Mouse (Mus musculus): ENCODE data around the gene Lrrc8b.
A peak's percentile ranks its signal among the peaks of the same experiment; 100 is the strongest.

Gene Lrrc8b

DNA sequence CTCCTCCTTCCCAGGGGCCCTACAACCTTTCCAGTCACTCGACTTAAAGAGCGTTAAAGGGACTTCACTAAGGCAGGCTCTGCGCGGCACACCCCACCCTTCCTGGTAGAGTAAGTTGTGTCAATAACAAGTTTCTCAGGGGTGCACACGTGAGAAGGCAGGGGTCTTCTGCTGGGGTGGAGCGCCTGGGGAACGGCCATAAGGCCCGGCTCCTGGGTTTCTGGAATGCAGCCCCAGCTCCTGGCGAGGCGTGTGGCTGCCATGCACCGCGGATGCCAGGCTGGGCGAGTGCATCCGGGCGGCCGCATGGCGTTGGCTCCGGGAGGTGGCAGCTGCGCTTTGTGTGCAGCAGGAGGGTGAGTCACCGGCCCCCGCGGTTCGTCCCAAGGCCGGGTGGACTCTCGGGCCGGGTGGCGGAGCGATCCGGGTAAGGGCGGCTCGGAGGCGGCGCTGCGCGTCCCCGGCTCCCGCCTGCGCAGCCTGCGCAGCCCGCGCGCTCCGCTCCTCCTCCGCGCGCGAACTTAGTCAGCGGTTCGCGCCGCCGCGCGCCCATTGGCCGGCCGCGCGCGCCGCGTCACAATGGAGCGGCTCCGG, at the start of gene Lrrc8b:
Gene Lrrc8b, plus strand, starts transcription at position 578 of the 594 bp plus-strand sequence.
- DNase-seq: peak; percentile 84

- DNase-seq: no peak
These were observed 34.1 kb upstream of the Lrrc8b start for GRCm38 (mm10) chr5:105381482-105381881.

DNA sequence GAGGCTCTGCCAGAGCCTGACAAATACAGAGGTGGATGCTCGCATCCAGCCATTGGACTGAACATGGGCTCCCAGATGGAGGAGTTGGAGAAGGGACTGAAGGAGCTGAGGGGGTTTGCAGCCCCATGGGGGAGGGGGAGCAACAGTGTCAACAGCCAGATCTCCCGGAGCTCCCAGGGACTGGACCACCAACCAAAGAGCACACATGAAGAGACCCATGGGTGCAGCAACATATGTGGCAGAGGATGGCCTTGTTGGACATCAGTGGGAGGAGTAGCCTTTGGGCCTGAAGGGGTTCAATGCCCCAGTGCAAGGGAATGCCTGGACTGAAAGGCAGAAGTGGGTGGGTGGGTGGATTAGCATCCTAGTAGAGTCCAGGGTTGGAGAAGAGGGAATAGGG, 25.2 kb upstream of the Lrrc8b start:
- no peak for DNase-seq

GRCm38 (mm10) chr5:105393731-105394130, 21.8 kb upstream of the Lrrc8b start:
- no peak for DNase-seq

DNA sequence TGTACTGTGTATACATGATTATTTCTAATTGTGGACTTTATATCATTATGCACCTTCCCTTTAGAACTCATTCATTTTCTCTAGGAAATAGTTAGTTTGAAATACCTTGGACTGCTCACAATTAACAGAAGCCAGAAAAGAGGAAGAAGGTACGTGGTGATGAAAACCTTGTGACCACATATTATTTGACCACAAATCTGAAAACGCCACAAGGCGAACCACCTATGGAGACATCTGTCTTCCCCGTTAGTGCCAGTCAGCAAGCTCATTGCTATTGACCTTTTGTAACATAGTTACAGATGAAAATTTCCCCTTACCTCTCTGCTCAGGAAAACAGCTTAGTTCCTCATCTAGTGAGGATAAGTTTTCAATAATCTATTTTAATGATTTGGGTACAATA, 20.4 kb upstream of the Lrrc8b start:
- no peak for DNase-seq

GRCm38 (mm10) chr5:105398966-105399365, 16.6 kb upstream of the Lrrc8b start:
- DNase-seq: no peak

GRCm38 (mm10) chr5:105399631-105400423, 15.7 kb upstream of the Lrrc8b start:
- DNase-seq: peak; percentile 78

- no peak for DNase-seq
These were observed 14.9 kb upstream of the Lrrc8b start for GRCm38 (mm10) chr5:105400424-105401375.

DNA sequence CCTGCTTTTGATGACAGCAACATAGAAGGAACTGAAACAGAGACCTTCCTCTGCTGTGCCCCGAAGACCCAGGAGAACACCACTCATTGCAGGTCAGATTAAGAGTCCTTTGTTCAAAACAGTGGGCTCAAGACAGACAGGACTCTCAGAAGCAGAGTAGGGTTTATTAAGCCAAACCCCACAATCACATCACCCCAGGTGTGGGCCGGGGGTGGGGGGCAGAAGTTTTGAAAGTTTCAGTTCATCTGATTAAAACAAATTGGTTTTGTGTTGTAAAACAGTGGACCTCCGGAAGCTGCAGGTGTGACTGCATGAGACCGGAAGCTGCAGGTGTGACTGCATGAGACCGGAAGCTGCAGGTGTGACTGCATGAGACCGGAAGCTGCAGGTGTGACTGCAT, 14.0 kb upstream of the Lrrc8b start:
- no peak for DNase-seq

GRCm38 (mm10) chr5:105404961-105405360, 10.6 kb upstream of the Lrrc8b start:
- DNase-seq: peak; percentile 70

- DNase-seq: no peak
These were observed 7.9 kb upstream of the Lrrc8b start for GRCm38 (mm10) chr5:105407661-105408060.

DNA sequence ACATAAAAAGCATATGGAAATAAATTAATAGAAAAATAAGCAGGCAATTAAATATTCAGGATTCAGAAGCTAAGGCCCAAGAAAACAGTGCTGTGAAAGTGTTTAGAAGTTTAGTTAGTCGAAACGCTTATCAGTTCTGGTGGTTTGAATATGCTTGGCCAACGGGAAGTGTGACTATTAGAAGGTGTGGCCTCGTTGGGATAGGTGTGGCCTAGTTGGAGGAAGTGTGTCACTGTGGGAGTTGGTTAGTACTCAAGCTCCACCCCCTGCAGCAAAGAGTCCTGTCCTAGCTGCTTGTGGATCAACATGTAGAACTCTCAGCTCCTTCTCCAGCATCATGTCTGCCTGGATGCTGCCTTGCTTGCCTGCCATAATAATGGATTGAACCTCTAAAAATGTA, 6.5 kb upstream of the Lrrc8b start:
- no peak for DNase-seq

GRCm38 (mm10) chr5:105410521-105411293, 4.9 kb upstream of the Lrrc8b start:
- DNase-seq: no peak

- no peak for DNase-seq
These were observed 4.3 kb upstream of the Lrrc8b start for GRCm38 (mm10) chr5:105411294-105411570.

- no peak for DNase-seq
These were observed 3.8 kb upstream of the Lrrc8b start for GRCm38 (mm10) chr5:105411768-105412167.

DNA sequence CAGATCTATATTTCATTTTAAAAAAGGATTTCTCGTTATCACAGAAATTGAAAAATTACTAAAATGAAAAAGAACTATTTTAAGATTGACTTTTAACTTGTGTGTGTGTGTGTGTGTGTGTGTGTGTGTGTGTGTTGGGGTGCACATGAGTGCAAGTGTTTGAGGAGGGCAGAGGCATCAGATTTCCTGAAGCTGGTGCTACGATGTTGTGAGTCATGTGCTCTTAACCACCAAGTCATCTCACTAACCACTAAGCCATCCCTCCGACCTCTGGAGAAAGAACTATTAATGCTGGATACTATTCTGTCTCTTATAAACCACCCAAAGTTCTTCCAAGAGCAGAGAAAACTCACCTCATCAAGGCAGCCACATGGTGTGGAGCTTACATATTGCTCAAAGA, 2.9 kb upstream of the Lrrc8b start:
- no peak for DNase-seq

- DNase-seq: no peak
These were observed 1.0 kb upstream of the Lrrc8b start for GRCm38 (mm10) chr5:105414341-105415120.

DNA sequence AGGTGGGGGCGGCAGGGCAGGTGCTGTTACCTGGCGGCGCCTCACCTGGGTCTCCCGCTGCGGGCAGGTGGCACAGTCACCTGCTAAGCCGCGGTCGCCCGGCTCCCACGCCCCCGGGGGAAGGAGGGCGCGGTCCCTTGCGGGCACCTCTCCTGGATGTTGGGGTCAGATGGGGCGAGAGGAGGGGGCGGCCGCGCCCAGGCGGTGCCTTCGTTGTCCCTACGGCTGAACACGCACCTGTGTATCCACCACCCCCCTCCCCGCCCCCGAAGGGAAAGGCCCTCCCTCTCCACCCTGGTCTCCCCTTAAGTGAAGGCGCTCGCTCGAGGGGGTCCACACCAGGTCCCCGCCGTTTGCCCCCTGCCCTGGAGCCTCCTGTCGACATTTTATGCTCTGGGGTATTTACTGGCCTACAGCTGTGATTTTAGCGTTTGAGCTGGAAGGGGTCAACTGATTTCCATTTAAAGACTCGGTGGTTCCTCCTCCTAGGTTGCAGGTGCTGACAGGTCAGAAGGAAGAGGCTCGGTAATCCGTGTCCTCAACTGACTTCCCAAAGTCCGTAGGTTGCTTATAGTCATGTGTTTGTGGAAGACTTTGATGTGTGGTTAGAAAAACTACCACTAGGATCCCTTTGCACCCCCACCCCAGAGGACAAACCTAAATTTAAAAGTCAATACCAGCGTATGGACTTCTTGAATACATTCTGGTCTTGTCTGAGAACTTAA, 538 bp downstream of the Lrrc8b start:
- DNase-seq: peak; percentile 57

- DNase-seq: no peak
These were observed 1.6 kb downstream of the Lrrc8b start for GRCm38 (mm10) chr5:105417217-105417616.

DNA sequence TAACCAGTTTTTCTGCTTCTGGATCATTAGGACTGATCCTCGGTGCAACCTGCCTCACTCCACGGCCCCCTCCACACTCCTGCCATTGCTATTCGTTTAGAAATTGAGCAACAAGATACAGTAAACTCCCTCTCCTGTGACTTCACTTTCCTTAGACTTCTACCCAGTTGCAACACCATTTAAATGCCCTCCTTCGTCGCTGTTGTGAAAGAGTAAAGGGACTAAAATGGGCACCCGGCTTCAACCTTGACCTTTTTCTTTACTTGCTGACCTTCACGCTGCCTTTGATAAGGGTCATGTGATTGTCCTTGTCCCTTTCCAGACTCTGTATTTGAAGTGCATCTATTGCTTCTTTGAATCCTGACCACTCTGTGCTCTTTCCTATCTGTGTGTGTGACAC, 2.8 kb downstream of the Lrrc8b start:
- DNase-seq: no peak

DNA sequence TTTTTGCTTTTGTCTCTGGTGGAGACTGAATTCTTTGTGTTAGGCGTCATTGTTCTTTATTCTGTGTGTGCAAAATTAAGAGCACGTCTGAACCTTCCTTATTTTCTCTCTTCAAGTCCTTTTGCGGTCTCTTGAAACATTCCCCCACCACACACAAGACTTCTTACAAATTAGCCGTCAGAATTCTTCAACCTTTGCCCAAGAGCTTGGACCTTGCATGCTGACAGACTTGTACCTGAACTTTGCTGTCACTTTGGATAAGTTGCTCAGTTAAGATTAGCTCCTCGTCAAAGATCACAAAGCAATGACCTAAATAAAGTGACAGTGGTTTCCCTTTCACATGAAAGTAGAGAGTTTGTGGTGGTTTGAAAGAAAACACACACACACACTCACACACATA, 3.3 kb downstream of the Lrrc8b start:
- DNase-seq: no peak
